Mouse (Mus musculus) limb, embryonic 10.5 days (tissue): ENCODE results near the gene Olfr827. TPM values are rescaled to one million over a fixed set of nuclear protein-coding genes. Genes with fewer than 3 reads are reported as not detected.

Source experiments
- polyA plus RNA-seq: library from polyadenylated mRNA; unstranded; fragments of >200 nt; fragmentation: Nextera tagmentation; extraction: Ambion mirVana; gene quantifications from 2 replicates; pipeline ENCODE4 v1.2.1, GENCODE M21; 2016

The Olfr827 gene
- polyA plus RNA-seq, 1 experiment from 2014 or later: not detected

Other genes with a start within 250 kb of the Olfr827 start
- gene Olfr819, start 247.1 kb downstream of the Olfr827 start, polyA plus RNA-seq: not detected in 2 replicates
- gene Olfr247, start 238.3 kb downstream of the Olfr827 start, polyA plus RNA-seq: not detected in 2 replicates
- not detected in 2 replicates for gene Gm10310, start 229.3 kb downstream of the Olfr827 start, polyA plus RNA-seq
- gene Olfr820, start 201.8 kb downstream of the Olfr827 start, polyA plus RNA-seq: not detected in 2 replicates
- gene Olfr821, start 184.1 kb downstream of the Olfr827 start, polyA plus RNA-seq: not detected in 2 replicates
- gene Olfr822, start 143.2 kb downstream of the Olfr827 start, polyA plus RNA-seq: not detected in 2 replicates
- not detected in 2 replicates for gene Olfr823, start 99.0 kb downstream of the Olfr827 start, polyA plus RNA-seq
- not detected in 2 replicates for gene Olfr824, start 84.4 kb downstream of the Olfr827 start, polyA plus RNA-seq
- not detected in 2 replicates for gene Olfr825, start 47.6 kb downstream of the Olfr827 start, polyA plus RNA-seq
- not detected in 2 replicates for gene Olfr826, start 30.2 kb downstream of the Olfr827 start, polyA plus RNA-seq
- 0.05 and 0.11 TPM in 2 replicates for gene Neurod4, start 65.8 kb upstream of the Olfr827 start, polyA plus RNA-seq
- 0.19 TPM in 1 of 2 replicates, not detected in the other for gene Tespa1, start 108.5 kb upstream of the Olfr827 start, polyA plus RNA-seq
- gene Vmn2r84, start 179.9 kb upstream of the Olfr827 start, polyA plus RNA-seq: not detected in 2 replicates
- not detected in 2 replicates for gene Vmn2r85, start 215.3 kb upstream of the Olfr827 start, polyA plus RNA-seq
- not detected in 2 replicates for gene Vmn2r86, start 241.6 kb upstream of the Olfr827 start, polyA plus RNA-seq